18 mouse cellular contexts compared by ENCODE assay signal in genomic region chr9:72451111-72451510, GRCm38 (mm10). TPM values are rescaled to one million over a fixed set of nuclear protein-coding genes. Genes with fewer than 3 reads are reported as not detected.
DNase-seq lines count a peak whose midpoint lies in the region; ATAC-seq and TF ChIP-seq lines count a peak whose summit lies in the region.
"Had no signal": no experiment of that assay in that cellular context is flagged by ENCODE, and none has a peak within 500 bp of the region (broad histone marks: within the 10 kb centered on the region; RNA-seq: fewer than 3 reads in every experiment).

No protein-coding gene starts in this region.

- no peak for TF ChIP-seq POLR2A in heart, adult 2 months (IDR thresholded peaks at IDR 0.05; ENCODE audit: insufficient read depth, low read depth, low read length)
- no peak for TF ChIP-seq POLR2A in CH12.LX (IDR thresholded peaks at IDR 0.05; ENCODE audit: low read depth, low read length)

- TF ChIP-seq RAD21 in CH12.LX (IDR thresholded peaks at IDR 0.05; ENCODE audit: low read depth, low read length) = no peak

- H3K4me3 ChIP-seq in heart, embryonic 13.5 days = no peak overlapping the region
- no peak overlapping the region for H3K4me3 ChIP-seq in heart, adult 2 months
- H3K4me3 ChIP-seq in CH12.LX (replicated peaks in 1 of 3; ENCODE audit: low read depth in 2 of 3, low read length in 2 of 3, poor library complexity in 1 of 3) = no peak overlapping the region
- H3K4me3 ChIP-seq in liver, embryonic 11.5 days (ENCODE audit: low read depth, low read length) = no peak overlapping the region
- no peak overlapping the region for H3K4me3 ChIP-seq in liver, postnatal 0 days (ENCODE audit: low read depth, low read length)
- H3K4me3 ChIP-seq: embryonic facial prominence, embryonic 12.5 days; forebrain, embryonic 15.5 days; hindbrain, embryonic 10.5 days had no signal

- peak overlapping the region; percentile 28; the same call in 1 of the 2 replicates for H3K27ac ChIP-seq in heart, embryonic 13.5 days (replicated peaks)
- no peak overlapping the region for H3K27ac ChIP-seq in heart, adult 2 months
- no peak overlapping the region for H3K27ac ChIP-seq in CH12.LX (ENCODE audit: insufficient read depth, low read depth)
- 0 out of 2 replicates have a peak overlapping the region, but pooled peaks have one; percentile 4 for H3K27ac ChIP-seq in liver, embryonic 11.5 days (ENCODE audit: low read depth, low read length)
- H3K27ac ChIP-seq in liver, postnatal 0 days (ENCODE audit: low read depth) = no peak overlapping the region
- H3K27ac ChIP-seq: embryonic facial prominence, embryonic 12.5 days; forebrain, embryonic 15.5 days; hindbrain, embryonic 10.5 days; hindbrain, embryonic 14.5 days had no signal

- dilution Hi-C loops in CH12.LX (cut with MboI; ENCODE audit: extremely low pct_ligation_motif_present, extremely low pct_unique_long_range_greater_than_20kb, low sequenced_read_pairs) = no loop called here

- intact Hi-C loops in heart, adult 2 months (cut with DNase I) = no loop called here
- intact Hi-C loops in left cerebral cortex, postnatal 25 days (cut with DNase I) = no loop called here

- 49% methylated on average over 6 of the region's 6 CpGs for WGBS in heart, embryonic 13.5 days
- 84% methylated on average over 6 of the region's 6 CpGs for WGBS in heart, adult 2 months
- 40% methylated on average over 6 of the region's 6 CpGs for WGBS in liver, embryonic 11.5 days
- 39% methylated on average over 6 of the region's 6 CpGs for WGBS in liver, postnatal 0 days (ENCODE audit: insufficient replicate concordance)

- H3K9me3 ChIP-seq in heart, embryonic 13.5 days = no peaks in the 10 kb centered on the region
- H3K9me3 ChIP-seq in CH12.LX (replicated peaks; ENCODE audit: low read length) = no peaks in the 10 kb centered on the region
- no peaks in the 10 kb centered on the region for H3K9me3 ChIP-seq in liver, embryonic 11.5 days (ENCODE audit: control insufficient read depth, low read length)
- H3K9me3 ChIP-seq in liver, postnatal 0 days (ENCODE audit: low read length) = no peaks in the 10 kb centered on the region
- H3K9me3 ChIP-seq: embryonic facial prominence, embryonic 12.5 days; forebrain, embryonic 15.5 days; hindbrain, embryonic 10.5 days had no signal

- ATAC-seq in heart, embryonic 13.5 days (ENCODE audit: extremely low read depth, insufficient number of reproducible peaks, low FRiP score, low TSS enrichment) = no peak
- peak; percentile 58 for ATAC-seq in liver, embryonic 11.5 days (replicated peaks; ENCODE audit: low FRiP score)
- no peak for ATAC-seq in liver, postnatal 0 days
- ATAC-seq: forebrain, embryonic 15.5 days had no signal

- H3K79me2 ChIP-seq in heart, adult 2 months (replicated peaks; ENCODE audit: control insufficient read depth, insufficient read depth, low read length) = no peaks in the 10 kb centered on the region
- no peaks in the 10 kb centered on the region for H3K79me2 ChIP-seq in CH12.LX (replicated peaks; ENCODE audit: control insufficient read depth, extremely low read depth, insufficient read depth, poor library complexity, severe bottlenecking)

- no peak for TF ChIP-seq CTCF in heart, adult 2 months (IDR thresholded peaks at IDR 0.05)
- no peak for TF ChIP-seq CTCF in CH12.LX (conservative IDR thresholded peaks at IDR 0.05 in 1 of 2, IDR thresholded peaks at IDR 0.05 in 1 of 2; ENCODE audit: low read depth in 2 of 2, low read length in 2 of 2)
- TF ChIP-seq CTCF in liver, postnatal 0 days (IDR thresholded peaks at IDR 0.05; ENCODE audit: low read depth) = no peak

- no peak for TF ChIP-seq EP300 in heart, adult 2 months (IDR thresholded peaks at IDR 0.05; ENCODE audit: insufficient read depth, low read depth, low read length)
- TF ChIP-seq EP300 in CH12.LX (IDR thresholded peaks at IDR 0.05; ENCODE audit: low read length) = no peak
- peak; percentile 37; the same call in 1 of the 2 replicates for TF ChIP-seq EP300 in liver, postnatal 0 days (IDR thresholded peaks at IDR 0.05; ENCODE audit: low read depth)

- no peak overlapping the region for H3K4me2 ChIP-seq in heart, embryonic 13.5 days
- no peak overlapping the region for H3K4me2 ChIP-seq in CH12.LX (ENCODE audit: insufficient read depth, low read depth, poor library complexity, severe bottlenecking)
- no peak overlapping the region for H3K4me2 ChIP-seq in liver, embryonic 11.5 days
- no peak overlapping the region for H3K4me2 ChIP-seq in liver, postnatal 0 days (ENCODE audit: low read depth, low read length)
- H3K4me2 ChIP-seq: embryonic facial prominence, embryonic 12.5 days; forebrain, embryonic 15.5 days; hindbrain, embryonic 14.5 days had no signal

- H3K4me1 ChIP-seq in heart, embryonic 13.5 days = peaks cover 20% of the 10 kb centered on the region
- H3K4me1 ChIP-seq in heart, adult 2 months (ENCODE audit: control insufficient read depth, insufficient read depth, low read length) = peaks cover 1% of the 10 kb centered on the region; the same call in 1 of the 2 replicates
- H3K4me1 ChIP-seq in CH12.LX (ENCODE audit: control insufficient read depth in 1 of 2, insufficient read depth in 2 of 2) = peaks cover 8 to 43% of the 10 kb centered on the region in 2 experiments
- H3K4me1 ChIP-seq in liver, embryonic 11.5 days (replicated peaks; ENCODE audit: control insufficient read depth, insufficient read depth, low read length) = peaks cover 25% of the 10 kb centered on the region; the same call in 1 of the 2 replicates
- H3K4me1 ChIP-seq in liver, postnatal 0 days (ENCODE audit: insufficient read depth) = peaks cover 12% of the 10 kb centered on the region; the same call in 1 of the 2 replicates
- H3K4me1 ChIP-seq: embryonic facial prominence, embryonic 12.5 days; forebrain, embryonic 15.5 days; hindbrain, embryonic 10.5 days had no signal

- in situ Hi-C loops in CH12.LX (cut with MboI; ENCODE audit: low pct_ligation_motif_present, low pct_unique_long_range_greater_than_20kb, low sequenced_read_pairs) = no loop called here

- no peak overlapping the region for H3K9ac ChIP-seq in heart, embryonic 13.5 days
- no peak overlapping the region for H3K9ac ChIP-seq in heart, adult 2 months (ENCODE audit: low read depth, low read length)
- no peak overlapping the region for H3K9ac ChIP-seq in CH12.LX (ENCODE audit: insufficient read depth, low read depth)
- no peak overlapping the region for H3K9ac ChIP-seq in liver, embryonic 11.5 days (ENCODE audit: low read depth, low read length)
- H3K9ac ChIP-seq in liver, postnatal 0 days (replicated peaks) = no peak overlapping the region
- H3K9ac ChIP-seq: embryonic facial prominence, embryonic 12.5 days; forebrain, embryonic 15.5 days; hindbrain, embryonic 14.5 days had no signal

- H3K27me3 ChIP-seq in heart, embryonic 13.5 days (replicated peaks) = no peaks in the 10 kb centered on the region
- no peaks in the 10 kb centered on the region for H3K27me3 ChIP-seq in heart, adult 2 months (ENCODE audit: control insufficient read depth, insufficient read depth, low read length)
- no peaks in the 10 kb centered on the region for H3K27me3 ChIP-seq in CH12.LX (replicated peaks)
- no peaks in the 10 kb centered on the region for H3K27me3 ChIP-seq in liver, embryonic 11.5 days (replicated peaks; ENCODE audit: control insufficient read depth, insufficient read depth, low read length)
- H3K27me3 ChIP-seq in liver, postnatal 0 days (ENCODE audit: insufficient read depth, low read length) = no peaks in the 10 kb centered on the region
- H3K27me3 ChIP-seq: embryonic facial prominence, embryonic 12.5 days; forebrain, embryonic 15.5 days had no signal

- no peak for DNase-seq in heart, adult 2 months
- peak; percentile 56 for DNase-seq in CH12.LX (ENCODE audit: extremely low read depth)
- no peak for DNase-seq in liver, embryonic 11.5 days (ENCODE audit: low spot score)
- DNase-seq in liver, postnatal 0 days = no peak
- no peak for DNase-seq in left cerebral cortex, adult 11 months (ENCODE audit: low spot score)
- DNase-seq in spleen, postnatal 10 days (ENCODE audit: low spot score in 2 of 2) = no peak
- DNase-seq in left cerebral cortex, postnatal 25 days (ENCODE audit: low spot score in 2 of 2) = no peak
- DNase-seq: adrenal gland, postnatal 10 days; cerebellum, adult 11 months; cerebellum, adult 8-10 months; cerebellum, postnatal 25 days; gastrocnemius, postnatal 10 days; heart, postnatal 14 days had no signal

- peaks cover 35% of the 10 kb centered on the region for H3K36me3 ChIP-seq in heart, embryonic 13.5 days
- H3K36me3 ChIP-seq in heart, adult 2 months (ENCODE audit: control insufficient read depth, insufficient read depth, low read length) = no peaks in the 10 kb centered on the region
- H3K36me3 ChIP-seq in CH12.LX (replicated peaks in 1 of 2; ENCODE audit: control insufficient read depth in 1 of 2, insufficient read depth in 1 of 2, low read length in 1 of 2) = peaks cover 40 to 74% of the 10 kb centered on the region in 2 experiments
- peaks cover 24% of the 10 kb centered on the region for H3K36me3 ChIP-seq in liver, embryonic 11.5 days (ENCODE audit: control insufficient read depth, insufficient read depth, low read length)
- H3K36me3 ChIP-seq in liver, postnatal 0 days (replicated peaks; ENCODE audit: insufficient read depth, low read length) = peaks cover 45% of the 10 kb centered on the region
- H3K36me3 ChIP-seq: forebrain, embryonic 15.5 days had no signal

TF ChIP-seq in CH12.LX, 34 proteins besides CTCF, POLR2A, EP300 and RAD21 (continues in another document):
- no peak for TF ChIP-seq KAT2A (IDR thresholded peaks at IDR 0.05; ENCODE audit: insufficient replicate concordance, low read length)
- TF ChIP-seq TBP (conservative IDR thresholded peaks at IDR 0.05; ENCODE audit: low read depth, low read length) = no peak

RNA-seq across cellular contexts. Expression of gene Mns1, which starts 13.3 kb away (rescaled TPM):
- 16.4 and 16.8 TPM in 2 replicates for polyA plus RNA-seq in heart, embryonic 13.5 days (2015; fragmentation: Nextera tagmentation; extraction: Ambion mirVana)
- total RNA-seq in heart, adult 2 months (2021) = under 1 TPM; 0.14 to 0.42 TPM
- polyA plus RNA-seq in heart, adult 2 months (2012; rRNA removed) = 0.06 and 0.16 TPM in 2 replicates
- total RNA-seq in CH12.LX (2012; rRNA removed) (19.4 and 32.2 TPM in 2 replicates), CH12.LX (2014; rRNA removed) (16.7 and 19.8 TPM in 2 replicates)
- 66.0 and 87.7 TPM in 2 replicates for polyA plus RNA-seq in CH12.LX (2012; ENCODE audit: insufficient read length, low read depth)
- polyA plus RNA-seq in liver, embryonic 11.5 days (2014; fragmentation: Nextera tagmentation; extraction: Ambion mirVana) = 133 and 139 TPM in 2 replicates
- polyA plus RNA-seq in liver, postnatal 0 days (2015; fragmentation: Nextera tagmentation; extraction: Ambion mirVana) = 36.4 and 41.9 TPM in 2 replicates
- 1 to 10 TPM in 1 of 2 experiments, under 1 TPM in 1; 0.82 to 1.1 TPM for total RNA-seq in left cerebral cortex, postnatal 25 days (2021)

RNA-seq across cellular contexts. Expression of gene Tex9, which starts 40.9 kb away (rescaled TPM):
- polyA plus RNA-seq in heart, embryonic 13.5 days (2015; fragmentation: Nextera tagmentation; extraction: Ambion mirVana) = 14.8 and 15.6 TPM in 2 replicates
- total RNA-seq in heart, adult 2 months (2021) = 1 to 10 TPM; 1.3 to 1.9 TPM
- polyA plus RNA-seq in heart, adult 2 months (2012; rRNA removed) = 1.2 and 2.1 TPM in 2 replicates
- total RNA-seq in CH12.LX (2012; rRNA removed) (12.7 and 16.7 TPM in 2 replicates), CH12.LX (2014; rRNA removed) (12.1 and 17.0 TPM in 2 replicates)
- polyA plus RNA-seq in CH12.LX (2012; ENCODE audit: insufficient read length, low read depth) = 27.4 and 29.2 TPM in 2 replicates
- 17.9 and 19.1 TPM in 2 replicates for polyA plus RNA-seq in liver, embryonic 11.5 days (2014; fragmentation: Nextera tagmentation; extraction: Ambion mirVana)
- 4.1 and 4.9 TPM in 2 replicates for polyA plus RNA-seq in liver, postnatal 0 days (2015; fragmentation: Nextera tagmentation; extraction: Ambion mirVana)
- total RNA-seq in left cerebral cortex, postnatal 25 days (2021) = 10 to 100 TPM in 1 of 2 experiments, 1 to 10 TPM in 1; 8.3 to 13.9 TPM

Comparison
In these comparisons a context has a peak if more than half of its experiments do, and no peak if none do; other contexts are left out.
1. H3K27ac ChIP-seq: peak in heart, embryonic 13.5 days (single experiment) and liver, embryonic 11.5 days (single experiment); none in heart, adult 2 months (single experiment), CH12.LX (single experiment) and liver, postnatal 0 days (single experiment).
2. RNA of gene Mns1, which starts 13.3 kb away (polyA plus RNA-seq): 133 to 139 TPM in liver, embryonic 11.5 days, 66.0 to 87.7 TPM in CH12.LX, 36.4 to 41.9 TPM in liver, postnatal 0 days and 16.4 to 16.8 TPM in heart, embryonic 13.5 days; 0.06 to 0.16 TPM in heart, adult 2 months; every median in the first group is over 10 times any median in the second.